Mouse (Mus musculus): Measurements from ENCODE around the gene Tgm2. TPM values are rescaled to one million over a fixed set of nuclear protein-coding genes. Genes with fewer than 3 reads are reported as not detected.

Tgm2 gene
- total RNA-seq, 2 experiments from 2014 or later = 7.9 to 12.7 TPM

Other genes with a start within 250 kb of the Tgm2 start
- 100 to 1,000 TPM; 111 to 124 TPM for gene Vstm2l, start 231.8 kb downstream of the Tgm2 start, total RNA-seq (2021)
- gene Tti1, start 118.0 kb downstream of the Tgm2 start, total RNA-seq (2021) = 10 to 100 TPM; 20.4 to 22.7 TPM
- gene Rprd1b, start 117.9 kb downstream of the Tgm2 start, total RNA-seq (2021) = 10 to 100 TPM; 46.4 to 54.7 TPM
- gene D630003M21Rik, start 82.8 kb upstream of the Tgm2 start, total RNA-seq (2021) = 1 to 10 TPM; 3.6 to 3.7 TPM
- not detected for gene Bpi, start 111.7 kb upstream of the Tgm2 start, total RNA-seq (2021)
- gene Lbp, start 160.1 kb upstream of the Tgm2 start, total RNA-seq (2021) = 1 to 10 TPM in 1 of 2 experiments, under 1 TPM in 1; 1.00 to 3.9 TPM
- gene Snhg11, start 229.2 kb upstream of the Tgm2 start, total RNA-seq (2021) = 100 to 1,000 TPM; 527 to 578 TPM